Mouse (Mus musculus): ENCODE data around the gene Skil. TPM values are rescaled to one million over a fixed set of nuclear protein-coding genes. Genes with fewer than 3 reads are reported as not detected.
A peak's percentile ranks its signal among the peaks of the same experiment; 100 is the strongest.

Skil gene
- 25.9 and 29.5 TPM in 2 replicates for polyA plus RNA-seq (2015; fragmentation: Nextera tagmentation; extraction: Ambion mirVana)

DNA sequence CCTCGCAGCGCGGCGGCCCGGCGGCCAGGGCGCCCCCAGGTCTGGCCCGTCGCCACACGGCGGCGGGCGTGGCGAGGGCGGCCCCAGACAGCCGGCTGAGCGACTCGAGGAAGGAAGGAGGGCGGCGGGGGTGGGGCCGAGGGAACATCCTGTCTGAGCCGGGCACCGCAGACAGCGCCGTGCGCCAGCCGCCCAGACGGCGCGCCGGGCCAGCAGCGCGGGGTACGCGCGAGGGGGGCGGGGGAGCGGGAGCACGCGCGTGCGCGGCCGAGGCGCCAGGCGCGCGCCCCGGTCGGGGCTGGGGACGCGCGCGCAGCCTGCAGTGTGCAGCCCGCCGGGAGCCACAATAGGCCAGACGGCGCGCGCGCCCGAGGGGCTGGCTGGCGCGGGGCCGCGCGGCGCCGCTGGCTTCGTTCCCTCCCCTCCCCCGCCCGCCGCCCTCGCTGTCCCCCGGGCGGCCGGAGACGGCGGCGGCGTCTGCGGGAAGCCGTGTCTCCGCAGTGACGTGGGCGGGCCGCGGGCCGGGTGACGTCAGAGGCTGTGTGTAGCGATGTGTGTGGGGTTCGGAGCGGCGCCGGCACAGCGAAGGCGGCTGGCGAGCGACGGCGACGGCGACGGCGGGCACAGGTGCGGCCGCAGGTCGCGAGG is at the start of gene Skil:
Gene Skil, plus strand, starts transcription at position 528 of the 648 bp plus-strand sequence.
- Histone ChIP-seq H3K27ac (peak within 1 kb of the TSS; percentile 100), H3K9me3 (no peaks in the 10 kb centered on the region), H3K27me3 (replicated peaks) (no peaks in the 10 kb centered on the region), H3K9ac (peak within 1 kb of the TSS; percentile 88), H3K36me3 (replicated peaks) (no peaks in the 10 kb centered on the region), H3K4me1 (peaks cover 33% of the 10 kb centered on the region), H3K4me2 (peak within 1 kb of the TSS; percentile 81), H3K4me3 (peak within 1 kb of the TSS; percentile 88)
- peak; percentile 93 for ATAC-seq (replicated peaks)
- under 1% methylated on average over 77 of the region's 109 CpGs for WGBS

DNA sequence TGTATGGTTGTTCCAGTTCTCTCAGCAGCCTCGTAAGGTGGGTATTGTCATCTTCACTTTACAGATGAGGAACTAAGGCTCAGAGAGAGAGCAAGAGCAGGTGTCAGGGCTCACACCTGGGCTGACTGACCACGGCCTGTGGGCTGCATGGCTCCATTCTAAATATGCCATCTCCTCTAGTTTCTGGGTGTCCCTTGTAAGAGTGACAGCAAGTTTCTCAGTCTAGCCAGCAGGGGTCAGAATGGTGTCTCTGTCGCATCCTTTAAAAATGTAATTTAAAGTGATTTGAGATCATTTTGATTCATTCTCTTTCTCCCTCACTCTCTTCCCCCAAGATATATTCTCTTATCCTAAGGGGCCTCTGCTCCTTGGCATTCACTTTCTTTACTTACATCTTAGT is 47.6 kb upstream of the Skil start:
- H3K36me3 ChIP-seq (replicated peaks) = 0 out of 2 replicates have a peak, but pooled peaks cover 14% of the 10 kb centered on the region
- 76% methylated on average over 3 of the region's 3 CpGs for WGBS
- no peak for ATAC-seq (replicated peaks)

DNA sequence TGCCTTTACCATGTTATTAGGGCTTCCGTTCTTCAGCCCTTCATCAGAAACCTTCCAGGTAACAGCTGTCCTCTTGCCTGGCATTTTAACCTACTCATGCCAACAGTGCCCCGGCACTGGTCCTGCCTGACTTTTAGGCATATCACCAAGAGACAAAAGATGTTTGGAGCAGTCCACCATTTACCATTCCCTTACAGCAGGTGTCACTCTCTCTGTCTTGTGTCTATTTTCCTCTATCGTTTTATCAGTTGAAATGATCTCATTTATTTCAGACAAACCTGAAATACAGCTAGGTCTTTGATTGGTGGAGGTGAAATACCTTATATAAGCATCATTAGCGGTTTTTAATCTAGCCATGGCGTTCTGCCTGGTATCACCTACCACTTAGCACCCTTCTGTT is 45.8 kb upstream of the Skil start:
- ATAC-seq (replicated peaks) = no peak
- no peaks in the 10 kb centered on the region for H3K9me3 ChIP-seq

More for the DNA sequence above, 47.6 kb upstream of the Skil start:
- no peak overlapping the region for H3K27ac ChIP-seq
- no peaks in the 10 kb centered on the region for H3K4me1 ChIP-seq
- no peak overlapping the region for H3K4me3 ChIP-seq
- H3K27me3 ChIP-seq (replicated peaks) = no peaks in the 10 kb centered on the region
- H3K4me2 ChIP-seq = no peak overlapping the region
- H3K9me3 ChIP-seq = no peaks in the 10 kb centered on the region
- no peak overlapping the region for H3K9ac ChIP-seq

DNA sequence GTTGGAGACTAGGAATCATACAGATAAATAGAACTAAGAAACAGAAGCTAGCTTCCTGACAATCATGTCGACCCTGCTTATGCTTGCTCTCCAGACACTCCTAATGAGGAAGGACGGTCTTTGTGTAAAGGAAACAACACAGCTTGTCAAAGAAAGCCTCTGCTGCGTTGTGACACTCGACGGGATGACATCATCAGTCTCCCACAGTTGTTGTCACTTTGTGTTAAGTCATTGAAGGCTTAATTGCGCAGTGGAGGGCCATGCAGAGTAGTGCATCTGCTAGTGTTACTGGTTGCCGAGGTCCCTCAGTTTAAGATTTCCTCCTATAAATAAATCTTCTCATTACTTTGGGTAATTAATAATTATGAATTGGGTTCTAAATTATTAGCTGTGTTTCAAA is 44.5 kb upstream of the Skil start:
- Histone ChIP-seq H3K9me3 (no peaks in the 10 kb centered on the region), H3K4me2 (no peak overlapping the region), H3K36me3 (replicated peaks) (0 out of 2 replicates have a peak, but pooled peaks cover 4% of the 10 kb centered on the region), H3K4me1 (no peaks in the 10 kb centered on the region), H3K4me3 (no peak overlapping the region), H3K27me3 (replicated peaks) (no peaks in the 10 kb centered on the region), H3K27ac (no peak overlapping the region), H3K9ac (no peak overlapping the region)
- ATAC-seq (replicated peaks) = no peak; the same call in 1 of the 2 replicates
- WGBS = 45% methylated on average over 7 of the region's 7 CpGs

More for the DNA sequence above, 45.8 kb upstream of the Skil start:
- Histone ChIP-seq H3K4me2 (no peak overlapping the region), H3K4me1 (no peaks in the 10 kb centered on the region), H3K9ac (no peak overlapping the region), H3K27me3 (replicated peaks) (no peaks in the 10 kb centered on the region), H3K27ac (no peak overlapping the region), H3K36me3 (replicated peaks) (0 out of 2 replicates have a peak, but pooled peaks cover 9% of the 10 kb centered on the region), H3K4me3 (no peak overlapping the region)
- 87% methylated on average over 5 of the region's 5 CpGs for WGBS

DNA sequence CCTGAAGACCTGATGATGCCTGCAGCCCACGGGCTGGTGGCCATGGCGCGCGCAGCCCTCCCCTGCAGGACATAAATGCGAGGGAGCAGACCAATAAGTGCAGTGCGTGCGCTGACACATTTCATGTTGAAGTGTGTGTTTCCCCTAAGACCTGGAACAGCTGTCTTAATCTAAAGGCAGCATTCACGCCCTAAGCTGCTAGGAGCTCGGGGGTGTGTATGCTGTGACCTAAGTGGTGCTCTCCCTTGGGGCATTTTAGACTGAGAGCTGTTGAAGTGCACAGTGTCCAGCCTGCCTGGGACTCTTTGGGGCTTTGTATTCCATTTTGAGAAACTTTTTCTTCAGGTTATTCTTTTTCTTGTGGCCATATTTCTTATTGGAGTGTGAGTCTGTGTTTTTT is 43.1 kb upstream of the Skil start:
- Histone ChIP-seq H3K27ac (no peak overlapping the region), H3K4me3 (no peak overlapping the region), H3K9ac (no peak overlapping the region), H3K27me3 (replicated peaks) (no peaks in the 10 kb centered on the region), H3K4me1 (peaks cover 1% of the 10 kb centered on the region; the same call in 1 of the 2 replicates), H3K9me3 (no peaks in the 10 kb centered on the region), H3K4me2 (no peak overlapping the region), H3K36me3 (replicated peaks) (0 out of 2 replicates have a peak, but pooled peaks cover 4% of the 10 kb centered on the region)
- ATAC-seq (replicated peaks) = no peak
- 79% methylated on average over 9 of the region's 9 CpGs for WGBS

DNA sequence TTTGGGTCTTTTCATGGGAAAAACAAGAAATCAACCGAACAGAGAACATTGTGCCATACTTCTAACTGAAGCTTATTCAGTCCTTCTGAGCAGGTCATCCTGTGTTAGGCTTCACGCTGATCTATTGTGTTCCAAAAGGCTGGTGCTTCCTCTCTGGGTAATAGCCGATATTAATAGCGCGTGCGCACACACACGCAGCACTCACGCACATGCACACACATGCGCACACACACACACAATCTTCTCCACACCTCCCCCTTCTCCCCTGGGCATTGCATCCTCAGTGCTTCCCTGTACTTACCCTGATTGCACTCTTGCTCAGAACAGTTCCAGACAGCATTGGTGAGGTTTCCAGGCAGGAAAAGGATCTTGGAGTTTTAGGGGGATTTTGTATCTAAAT is 41.7 kb upstream of the Skil start:
- WGBS = 92% methylated on average over 9 of the region's 9 CpGs
- no peaks in the 10 kb centered on the region for H3K9me3 ChIP-seq
- H3K4me3 ChIP-seq = no peak overlapping the region
- no peak overlapping the region for H3K4me2 ChIP-seq
- no peak overlapping the region for H3K9ac ChIP-seq
- ATAC-seq (replicated peaks) = no peak
- peaks cover 5% of the 10 kb centered on the region for H3K4me1 ChIP-seq
- H3K27ac ChIP-seq = no peak overlapping the region
- H3K36me3 ChIP-seq (replicated peaks) = 0 out of 2 replicates have a peak, but pooled peaks cover 4% of the 10 kb centered on the region
- no peaks in the 10 kb centered on the region for H3K27me3 ChIP-seq (replicated peaks)

DNA sequence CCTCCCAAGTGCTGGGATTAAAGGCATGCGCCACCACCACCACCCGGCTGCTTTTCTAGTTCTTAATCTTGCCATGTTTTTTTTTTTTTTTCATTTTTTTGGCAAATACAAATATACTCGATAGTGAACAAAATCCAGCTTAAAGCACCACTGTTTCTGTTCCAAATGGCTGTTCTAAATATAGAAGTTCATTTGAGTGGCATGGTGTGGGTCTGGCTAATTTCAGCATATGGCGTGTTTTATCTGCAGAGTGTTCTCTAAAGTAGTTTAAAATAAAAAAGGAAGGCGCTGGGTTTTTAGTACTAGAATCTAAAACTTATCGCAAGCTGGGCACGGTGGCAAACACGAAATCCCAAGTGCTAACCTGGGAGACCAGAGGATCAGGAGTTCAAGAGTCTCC is 40.0 kb upstream of the Skil start:
- Histone ChIP-seq H3K27ac (no peak overlapping the region), H3K4me1 (peaks cover 5% of the 10 kb centered on the region), H3K4me3 (no peak overlapping the region), H3K27me3 (replicated peaks) (no peaks in the 10 kb centered on the region), H3K4me2 (no peak overlapping the region), H3K9ac (no peak overlapping the region), H3K36me3 (replicated peaks) (0 out of 2 replicates have a peak, but pooled peaks cover 4% of the 10 kb centered on the region), H3K9me3 (no peaks in the 10 kb centered on the region)
- WGBS = 96% methylated on average over 8 of the region's 8 CpGs
- no peak for ATAC-seq (replicated peaks)

DNA sequence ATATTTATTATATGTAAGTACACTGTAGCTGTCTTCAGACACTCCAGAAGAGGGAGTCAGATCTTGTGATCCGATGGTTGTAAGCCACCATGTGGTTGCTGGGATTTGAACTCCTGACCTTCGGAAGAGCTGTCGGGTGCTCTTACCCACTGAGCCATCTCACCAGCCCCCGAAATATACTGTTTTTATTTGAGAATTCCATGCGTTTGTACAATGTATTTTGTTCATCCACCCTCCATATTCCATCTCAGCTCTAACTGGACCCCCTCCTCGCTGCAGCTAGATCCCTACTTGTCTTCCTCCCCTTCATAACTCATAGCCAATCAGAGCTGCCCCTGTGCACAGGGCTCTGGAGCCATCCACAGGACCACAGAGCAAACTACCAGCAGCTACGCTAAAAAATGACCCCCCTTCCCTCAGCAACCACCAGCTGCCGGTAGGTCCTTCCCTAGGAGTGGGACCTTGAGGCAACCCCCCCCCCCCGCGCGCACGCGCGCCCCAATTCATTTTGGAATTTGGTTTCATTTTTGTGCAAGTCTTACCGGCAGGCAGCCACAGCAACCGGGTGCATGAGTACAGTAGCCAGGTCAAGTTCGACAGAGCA is 38.7 kb upstream of the Skil start:
- Histone ChIP-seq H3K27me3 (replicated peaks) (no peaks in the 10 kb centered on the region), H3K27ac (no peak overlapping the region), H3K4me1 (peaks cover 5% of the 10 kb centered on the region), H3K36me3 (replicated peaks) (no peaks in the 10 kb centered on the region), H3K9ac (no peak overlapping the region), H3K4me3 (peak overlapping the region; percentile 24), H3K4me2 (peak overlapping the region; percentile 49), H3K9me3 (no peaks in the 10 kb centered on the region)
- peak; percentile 43; the same call in 1 of the 2 replicates for ATAC-seq (replicated peaks)
- 31% methylated on average over 17 of the region's 17 CpGs for WGBS

DNA sequence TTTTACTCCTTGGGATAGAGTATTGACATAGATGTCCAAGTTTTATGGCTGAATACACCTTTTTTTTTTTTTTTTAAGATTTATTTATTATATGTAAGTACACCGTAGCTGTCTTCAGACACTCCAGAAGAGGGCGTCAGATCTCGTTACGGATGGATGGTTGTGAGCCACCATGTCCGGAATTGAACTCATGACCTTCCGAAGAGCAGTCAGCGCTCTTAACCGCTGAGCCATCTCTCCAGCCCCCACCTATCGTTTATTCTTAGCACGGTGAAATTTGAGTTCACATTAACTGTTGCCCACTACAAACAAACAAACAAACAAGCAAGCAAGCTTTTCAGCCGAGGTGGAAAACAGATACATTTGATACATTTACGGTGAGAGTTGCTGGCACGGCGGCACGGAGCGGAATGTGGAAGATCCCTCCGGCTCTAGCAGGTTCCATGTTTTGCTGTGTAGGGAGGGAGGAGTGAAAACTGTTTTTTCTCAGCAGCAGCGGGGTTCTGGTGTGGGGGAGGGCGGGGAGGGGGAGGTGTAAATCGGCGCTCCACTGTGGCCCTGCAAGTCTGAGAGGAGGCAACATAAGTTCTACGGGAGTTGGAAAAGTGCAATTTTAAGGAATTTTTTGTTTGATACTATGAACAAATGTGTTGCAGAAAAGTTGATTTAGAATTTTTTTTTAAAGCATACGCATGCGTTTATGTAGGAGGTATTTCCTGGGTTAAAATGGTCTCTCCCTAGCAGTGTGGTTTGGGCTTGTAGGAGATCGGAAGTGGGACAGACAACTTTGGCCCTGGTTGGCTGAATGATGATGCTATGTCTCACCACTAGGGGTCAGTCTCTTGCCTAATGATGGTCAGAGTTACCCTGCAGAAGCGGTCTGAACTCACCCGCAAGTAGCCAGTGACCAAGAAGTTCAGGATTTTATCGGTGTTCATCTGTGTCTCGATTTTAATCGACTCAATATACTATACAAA is 37.9 kb upstream of the Skil start:
- WGBS = 7% methylated on average over 30 of the region's 30 CpGs
- peak overlapping the region; percentile 26; the same call in 1 of the 2 replicates for H3K27ac ChIP-seq

DNA sequence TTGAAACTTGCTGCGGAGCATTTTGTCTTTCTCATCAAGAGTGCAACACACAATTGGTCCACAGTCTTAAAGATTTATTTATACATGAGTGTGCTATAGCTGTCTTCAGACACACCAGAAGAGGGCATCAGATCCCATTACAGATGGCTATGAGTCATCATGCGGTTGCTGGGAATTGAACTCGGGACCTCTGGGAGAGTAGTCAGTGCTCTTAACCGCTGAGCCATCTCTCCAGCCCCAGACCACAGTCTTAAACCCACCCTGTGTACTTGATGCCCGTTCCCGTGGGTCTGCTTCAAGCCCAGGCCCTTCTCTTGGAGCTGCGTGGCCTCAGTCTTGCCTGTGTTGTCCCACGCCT is 34.1 kb upstream of the Skil start:
- no peak overlapping the region for H3K4me2 ChIP-seq
- no peak overlapping the region for H3K9ac ChIP-seq
- ATAC-seq (replicated peaks) = no peak
- no peaks in the 10 kb centered on the region for H3K36me3 ChIP-seq (replicated peaks)
- no peak overlapping the region for H3K4me3 ChIP-seq
- WGBS = 80% methylated on average over 8 of the region's 8 CpGs
- no peak overlapping the region for H3K27ac ChIP-seq
- H3K4me1 ChIP-seq = peaks cover 5% of the 10 kb centered on the region
- H3K27me3 ChIP-seq (replicated peaks) = no peaks in the 10 kb centered on the region
- no peaks in the 10 kb centered on the region for H3K9me3 ChIP-seq

More for the DNA sequence above, 37.9 kb upstream of the Skil start:
- Histone ChIP-seq H3K9me3 (no peaks in the 10 kb centered on the region), H3K36me3 (replicated peaks) (no peaks in the 10 kb centered on the region), H3K4me3 (peak overlapping the region; percentile 24), H3K9ac (no peak overlapping the region), H3K4me1 (peaks cover 5% of the 10 kb centered on the region), H3K4me2 (peak overlapping the region; percentile 49), H3K27me3 (replicated peaks) (no peaks in the 10 kb centered on the region)
- peak; percentile 92 for ATAC-seq (replicated peaks)

DNA sequence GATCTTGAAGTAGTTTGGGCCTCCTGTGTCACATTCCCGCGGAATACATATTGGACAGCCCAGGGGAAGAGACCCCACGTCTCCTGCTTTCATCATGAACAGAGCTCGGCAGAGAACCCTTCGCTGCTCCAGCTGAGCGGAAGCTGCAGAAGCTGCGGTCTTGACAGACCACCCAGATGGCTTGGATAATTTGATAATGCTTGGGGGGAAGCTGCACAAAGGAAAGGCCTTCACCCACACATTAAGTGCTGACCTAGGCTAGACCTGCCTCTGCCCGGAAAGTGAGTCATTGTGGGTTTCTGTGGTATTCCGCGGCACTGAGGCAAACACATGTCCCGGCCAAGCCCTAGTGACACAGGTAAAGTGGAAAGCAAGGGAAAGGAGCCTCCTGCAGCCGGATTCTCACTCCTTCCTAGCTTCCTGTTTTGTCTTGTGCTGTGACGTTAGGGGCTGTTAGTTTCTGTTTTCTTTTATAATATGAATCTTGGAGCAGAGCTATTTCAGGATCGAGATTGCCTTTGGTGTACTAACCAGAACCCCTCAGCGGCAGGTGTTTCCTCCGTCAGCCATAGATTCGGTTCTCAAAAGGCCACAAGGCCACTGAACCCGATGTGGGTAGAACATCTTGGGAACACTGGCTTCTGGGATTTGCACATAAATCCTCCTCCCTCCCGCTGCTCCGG is 33.6 kb upstream of the Skil start:
- H3K36me3 ChIP-seq (replicated peaks) = no peaks in the 10 kb centered on the region
- WGBS = 74% methylated on average over 20 of the region's 20 CpGs
- no peak overlapping the region for H3K4me3 ChIP-seq
- ATAC-seq (replicated peaks) = no peak
- no peaks in the 10 kb centered on the region for H3K9me3 ChIP-seq
- no peak overlapping the region for H3K9ac ChIP-seq
- H3K27me3 ChIP-seq (replicated peaks) = no peaks in the 10 kb centered on the region
- peaks cover 5% of the 10 kb centered on the region for H3K4me1 ChIP-seq
- no peak overlapping the region for H3K27ac ChIP-seq
- H3K4me2 ChIP-seq = no peak overlapping the region

All from midbrain, embryonic 15.5 days (tissue).